Mouse (Mus musculus) brain, embryonic 18.5 days (tissue): ENCODE results near the gene Smg6.

Experiments
- DNase-seq: peaks from one replicate; pipeline ENCODE4 v3.0.0-alpha.2; 2012; ENCODE audit warnings: low read depth, low spot score

Gene Smg6

GRCm38 (mm10) chr11:75047736-75048407 lies 122.2 kb downstream of the Smg6 start:
- no peak for DNase-seq

- no peak for DNase-seq
Observed at GRCm38 (mm10) chr11:75049146-75049545, 123.5 kb downstream of the Smg6 start.

GRCm38 (mm10) chr11:75049807-75050206 lies 124.2 kb downstream of the Smg6 start:
- DNase-seq = no peak

GRCm38 (mm10) chr11:75051239-75051638 lies 125.6 kb downstream of the Smg6 start:
- no peak for DNase-seq

- no peak for DNase-seq
Observed at GRCm38 (mm10) chr11:75051712-75052550, 126.3 kb downstream of the Smg6 start.

GRCm38 (mm10) chr11:75053020-75053419 lies 127.4 kb downstream of the Smg6 start:
- DNase-seq = no peak

- no peak for DNase-seq
Observed at GRCm38 (mm10) chr11:75053722-75054121, 128.1 kb downstream of the Smg6 start.

- DNase-seq = peak; percentile 37
Observed at GRCm38 (mm10) chr11:75054184-75054877, 128.7 kb downstream of the Smg6 start.

GRCm38 (mm10) chr11:75054878-75055214 lies 129.2 kb downstream of the Smg6 start:
- no peak for DNase-seq

- no peak for DNase-seq
Observed at GRCm38 (mm10) chr11:75062650-75063049, 137.0 kb downstream of the Smg6 start.

GRCm38 (mm10) chr11:75064266-75064665 lies 138.6 kb downstream of the Smg6 start:
- no peak for DNase-seq

GRCm38 (mm10) chr11:75071352-75071751 lies 145.7 kb downstream of the Smg6 start:
- DNase-seq = no peak

GRCm38 (mm10) chr11:75072932-75073625 lies 147.5 kb downstream of the Smg6 start:
- no peak for DNase-seq

- DNase-seq = no peak
Observed at GRCm38 (mm10) chr11:75073696-75074095, 148.1 kb downstream of the Smg6 start.

- DNase-seq = no peak
Observed at GRCm38 (mm10) chr11:75074543-75074942, 148.9 kb downstream of the Smg6 start.

- no peak for DNase-seq
Observed at GRCm38 (mm10) chr11:75078616-75079015, 153.0 kb downstream of the Smg6 start.

- DNase-seq = no peak
Observed at GRCm38 (mm10) chr11:75083031-75083430, 157.4 kb downstream of the Smg6 start.

- no peak for DNase-seq
Observed at GRCm38 (mm10) chr11:75092159-75092558, 166.5 kb downstream of the Smg6 start.

GRCm38 (mm10) chr11:75092656-75093055 lies 167.0 kb downstream of the Smg6 start:
- DNase-seq = no peak

- no peak for DNase-seq
Observed at GRCm38 (mm10) chr11:75094759-75095158, 169.1 kb downstream of the Smg6 start.

GRCm38 (mm10) chr11:75102763-75103339 lies 177.2 kb downstream of the Smg6 start:
- DNase-seq = no peak

GRCm38 (mm10) chr11:75106614-75107013 lies 181.0 kb downstream of the Smg6 start:
- no peak for DNase-seq
